Mouse (Mus musculus) stomach, postnatal 0 days (tissue): ENCODE results near the gene Lbx2.

Source experiments
- CTCF ChIP-seq: IDR thresholded peaks from 2 replicates; pipeline ENCODE4 v1.5.1; 2016; ENCODE audit warnings: antibody characterized with exemption, low read depth, mild to moderate bottlenecking, moderate library complexity
- EP300 ChIP-seq: optimal IDR thresholded peaks from 2 replicates; pipeline ENCODE3; 2016; ENCODE audit warnings: antibody characterized with exemption

DNA sequence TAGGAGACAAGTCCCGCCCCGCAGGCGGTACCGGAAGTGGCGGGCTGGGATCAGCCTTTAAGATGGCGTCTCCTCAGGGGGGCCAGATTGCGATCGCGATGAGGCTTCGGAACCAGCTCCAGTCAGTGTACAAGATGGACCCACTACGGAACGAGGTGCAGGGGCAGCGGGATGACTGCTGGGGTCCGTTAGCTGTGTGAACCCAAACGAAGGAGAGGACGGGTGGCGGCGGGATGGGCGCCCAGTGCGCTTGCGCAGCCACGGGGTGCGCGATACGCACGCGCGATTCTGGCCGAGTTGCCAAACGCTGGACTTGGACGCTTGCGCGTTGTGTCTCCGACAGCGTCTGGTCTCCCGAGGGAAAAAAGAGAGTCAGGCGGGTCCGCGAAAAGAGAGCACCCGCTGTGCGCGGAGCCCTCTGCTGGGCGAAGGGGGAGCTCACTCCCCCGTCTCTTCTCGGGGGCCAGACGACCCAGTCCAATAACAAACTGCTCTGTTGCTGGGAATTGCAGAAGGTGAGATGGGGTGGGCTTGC is 7.8 kb upstream of the Lbx2 start:
- TF ChIP-seq CTCF (peak; percentile 78), EP300 (no peak)
